Mouse (Mus musculus): ENCODE results near the gene Hrh2. TPM values are rescaled to one million over a fixed set of nuclear protein-coding genes. Genes with fewer than 3 reads are reported as not detected.

Gene Hrh2
- polyA plus RNA-seq (2015; fragmentation: Nextera tagmentation; extraction: Ambion mirVana) = 0.08 TPM in 1 of 2 replicates, not detected in the other

DNA sequence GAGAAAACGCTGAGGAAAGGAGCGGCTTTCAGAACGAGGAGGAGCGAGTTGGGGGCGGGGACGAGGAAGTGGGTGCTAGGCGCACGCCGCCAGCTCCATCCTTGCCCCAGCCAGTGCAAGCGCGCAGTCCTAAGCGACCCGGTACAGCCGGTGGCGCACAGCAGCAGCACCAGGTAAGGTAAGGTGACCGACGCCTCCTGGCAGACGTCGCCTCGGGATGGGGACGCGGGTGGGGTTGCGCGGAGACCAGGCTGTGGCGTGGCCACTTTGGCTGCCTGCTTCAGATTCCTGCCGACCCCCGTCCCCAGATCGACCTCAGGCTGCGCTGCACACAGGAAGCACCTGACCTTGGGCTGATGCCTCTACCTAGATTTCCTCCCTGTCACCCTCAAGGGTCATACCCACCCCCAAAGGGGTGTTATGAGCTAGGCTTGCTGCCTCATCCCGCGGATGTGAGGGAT, at the start of gene Hrh2:
Gene Hrh2 (plus strand): TSS at position 109 of the 461 bp plus-strand sequence.
- under 1% methylated on average over 30 of the region's 31 CpGs for WGBS
- H3K27me3 ChIP-seq = peaks cover 45% of the 10 kb centered on the region
- no peak for ATAC-seq (ENCODE audit: insufficient number of reproducible peaks, insufficient read depth, low FRiP score, low TSS enrichment, low read depth)

DNA sequence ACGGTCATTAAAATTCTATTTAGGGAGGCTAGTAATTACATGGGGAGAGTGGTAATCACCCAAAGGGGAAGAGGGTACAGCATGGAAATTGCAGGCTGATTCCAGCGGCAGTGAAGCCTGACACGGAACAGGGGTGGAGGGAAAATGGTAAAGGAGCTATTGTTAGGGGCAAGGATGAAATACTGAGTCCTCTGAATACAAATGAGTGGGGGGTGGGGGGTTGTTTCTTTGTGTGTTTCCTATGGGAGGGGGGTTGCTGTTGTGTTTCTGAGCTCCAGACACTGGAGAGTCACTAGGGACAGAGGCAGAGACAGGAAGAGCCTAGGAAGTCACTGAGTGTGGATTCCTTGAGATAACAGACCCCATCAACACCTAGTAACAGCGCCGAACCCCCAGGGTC, 48.1 kb upstream of the Hrh2 start:
- 36% methylated on average over 5 of the region's 5 CpGs for WGBS

More for the DNA sequence above, at the start of gene Hrh2:
- H3K4me2 ChIP-seq = peak within 1 kb of the TSS; percentile 72
- H3K4me1 ChIP-seq = peaks cover 9% of the 10 kb centered on the region
- no peaks in the 10 kb centered on the region for H3K9me3 ChIP-seq
- H3K27ac ChIP-seq = no peak within 1 kb of the TSS
- H3K4me3 ChIP-seq = peak within 1 kb of the TSS; percentile 40
- H3K9ac ChIP-seq = peak within 1 kb of the TSS; percentile 57
- no peaks in the 10 kb centered on the region for H3K36me3 ChIP-seq

DNA sequence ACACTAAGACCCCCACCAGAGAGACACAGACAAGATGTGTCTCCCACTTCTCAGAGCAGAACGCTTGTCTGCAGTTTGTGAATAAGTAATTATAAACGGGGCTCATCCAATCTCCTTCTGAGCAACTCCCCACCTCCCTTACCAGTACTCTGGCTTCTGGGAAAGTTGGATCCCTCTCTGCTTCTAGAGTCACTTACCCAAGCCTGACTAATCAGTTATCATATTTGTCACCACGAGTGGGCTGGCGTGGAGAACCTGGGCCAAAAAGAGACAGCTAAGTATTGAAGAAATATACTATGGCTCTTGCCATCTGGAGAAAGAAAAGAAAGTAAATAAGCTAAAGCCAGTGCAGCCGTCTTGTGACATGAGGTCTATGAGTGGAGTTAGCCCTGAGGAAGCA, 47.3 kb upstream of the Hrh2 start:
- peaks cover 5% of the 10 kb centered on the region; the same call in 1 of the 2 replicates for H3K27me3 ChIP-seq
- 71% methylated on average over 5 of the region's 5 CpGs for WGBS
- no peaks in the 10 kb centered on the region for H3K4me1 ChIP-seq
- H3K27ac ChIP-seq = no peak overlapping the region
- no peak for ATAC-seq (ENCODE audit: insufficient number of reproducible peaks, insufficient read depth, low FRiP score, low TSS enrichment, low read depth)
- no peak overlapping the region for H3K9ac ChIP-seq
- H3K4me3 ChIP-seq = no peak overlapping the region
- no peak overlapping the region for H3K4me2 ChIP-seq
- no peaks in the 10 kb centered on the region for H3K36me3 ChIP-seq
- no peaks in the 10 kb centered on the region for H3K9me3 ChIP-seq

More for the DNA sequence above, 48.1 kb upstream of the Hrh2 start:
- Histone ChIP-seq H3K36me3 (no peaks in the 10 kb centered on the region), H3K27ac (no peak overlapping the region), H3K4me2 (no peak overlapping the region), H3K9ac (no peak overlapping the region), H3K4me3 (no peak overlapping the region), H3K9me3 (no peaks in the 10 kb centered on the region), H3K4me1 (no peaks in the 10 kb centered on the region), H3K27me3 (0 out of 2 replicates have a peak, but pooled peaks cover 2% of the 10 kb centered on the region)
- ATAC-seq (ENCODE audit: insufficient number of reproducible peaks, insufficient read depth, low FRiP score, low TSS enrichment, low read depth) = no peak

DNA sequence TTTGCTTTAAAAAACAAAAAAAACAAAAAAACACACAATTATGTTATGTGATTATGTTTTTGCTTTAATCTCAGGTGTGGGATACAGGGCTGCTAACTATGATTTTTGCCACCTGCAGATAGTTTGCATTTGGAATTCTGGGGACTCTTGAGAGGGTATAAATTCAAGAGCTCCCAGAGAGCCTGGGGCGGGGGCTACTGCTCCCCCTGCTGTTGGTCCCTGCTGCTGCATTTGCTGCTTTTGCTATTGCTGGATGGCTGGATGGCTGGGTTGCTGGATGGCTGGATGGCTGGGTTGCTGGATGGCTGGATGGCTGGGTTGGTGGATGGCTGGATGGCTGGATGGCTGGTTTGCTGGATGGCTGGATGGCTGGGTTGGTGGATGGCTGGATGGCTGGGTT, 44.6 kb upstream of the Hrh2 start:
- 68% methylated on average over 1 of the region's 1 CpGs for WGBS
- no peak overlapping the region for H3K9ac ChIP-seq

DNA sequence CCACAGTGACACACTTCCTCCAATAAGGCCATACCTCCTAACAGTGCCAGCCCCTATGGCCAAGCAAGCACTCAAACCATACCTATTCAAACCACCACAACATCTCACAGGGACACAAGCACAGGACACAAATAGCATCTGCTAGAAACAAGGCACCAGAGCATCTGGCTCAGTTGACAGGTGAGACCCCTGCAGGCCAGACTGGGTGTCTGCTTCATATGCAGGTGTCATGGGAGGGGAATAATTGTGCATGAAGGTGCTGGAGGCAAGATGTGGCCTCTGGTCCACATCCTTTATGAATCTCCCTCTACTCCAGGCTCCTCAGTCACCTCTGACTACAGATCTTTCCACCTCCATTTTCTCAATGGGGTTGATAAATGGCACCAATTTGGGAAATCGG, 39.5 kb upstream of the Hrh2 start:
- 93% methylated on average over 1 of the region's 1 CpGs for WGBS
- no peak overlapping the region for H3K9ac ChIP-seq
- no peaks in the 10 kb centered on the region for H3K4me1 ChIP-seq
- no peak overlapping the region for H3K4me2 ChIP-seq
- H3K4me3 ChIP-seq = no peak overlapping the region
- H3K27me3 ChIP-seq = peaks cover 7% of the 10 kb centered on the region; the same call in 1 of the 2 replicates
- ATAC-seq (ENCODE audit: insufficient number of reproducible peaks, insufficient read depth, low FRiP score, low TSS enrichment, low read depth) = no peak
- H3K36me3 ChIP-seq = no peaks in the 10 kb centered on the region
- no peaks in the 10 kb centered on the region for H3K9me3 ChIP-seq
- no peak overlapping the region for H3K27ac ChIP-seq

More for the DNA sequence above, 44.6 kb upstream of the Hrh2 start:
- no peak for ATAC-seq (ENCODE audit: insufficient number of reproducible peaks, insufficient read depth, low FRiP score, low TSS enrichment, low read depth)
- no peaks in the 10 kb centered on the region for H3K4me1 ChIP-seq
- H3K4me3 ChIP-seq = no peak overlapping the region
- peaks cover 7% of the 10 kb centered on the region; the same call in 1 of the 2 replicates for H3K27me3 ChIP-seq
- H3K9me3 ChIP-seq = no peaks in the 10 kb centered on the region
- H3K4me2 ChIP-seq = no peak overlapping the region
- H3K36me3 ChIP-seq = no peaks in the 10 kb centered on the region
- H3K27ac ChIP-seq = no peak overlapping the region

DNA sequence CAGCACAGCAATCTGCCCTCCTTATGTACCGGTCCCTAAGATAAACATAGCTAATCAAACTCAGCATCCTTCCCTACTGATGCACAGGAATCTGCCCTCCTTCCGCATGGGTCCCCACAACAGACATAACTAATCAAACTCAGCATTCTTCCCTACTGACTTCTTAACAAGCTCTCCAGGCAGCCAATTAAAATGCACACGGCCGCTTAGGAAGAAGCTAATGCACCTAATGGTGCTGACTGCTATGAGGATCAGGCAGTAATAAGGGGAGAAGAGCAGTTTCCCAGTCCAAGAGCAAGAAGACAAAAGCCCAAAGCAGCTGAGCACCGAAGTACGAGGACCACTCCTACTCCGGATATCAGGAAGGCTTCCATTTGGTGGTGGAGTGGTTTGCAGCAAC, 39.0 kb upstream of the Hrh2 start:
- Histone ChIP-seq H3K27ac (no peak overlapping the region), H3K9ac (no peak overlapping the region), H3K4me3 (no peak overlapping the region), H3K9me3 (no peaks in the 10 kb centered on the region), H3K4me1 (0 out of 2 replicates have a peak, but pooled peaks cover 3% of the 10 kb centered on the region), H3K36me3 (no peaks in the 10 kb centered on the region), H3K4me2 (no peak overlapping the region), H3K27me3 (peaks cover 7% of the 10 kb centered on the region; the same call in 1 of the 2 replicates)
- no peak for ATAC-seq (ENCODE audit: insufficient number of reproducible peaks, insufficient read depth, low FRiP score, low TSS enrichment, low read depth)
- WGBS = 52% methylated on average over 7 of the region's 7 CpGs

DNA sequence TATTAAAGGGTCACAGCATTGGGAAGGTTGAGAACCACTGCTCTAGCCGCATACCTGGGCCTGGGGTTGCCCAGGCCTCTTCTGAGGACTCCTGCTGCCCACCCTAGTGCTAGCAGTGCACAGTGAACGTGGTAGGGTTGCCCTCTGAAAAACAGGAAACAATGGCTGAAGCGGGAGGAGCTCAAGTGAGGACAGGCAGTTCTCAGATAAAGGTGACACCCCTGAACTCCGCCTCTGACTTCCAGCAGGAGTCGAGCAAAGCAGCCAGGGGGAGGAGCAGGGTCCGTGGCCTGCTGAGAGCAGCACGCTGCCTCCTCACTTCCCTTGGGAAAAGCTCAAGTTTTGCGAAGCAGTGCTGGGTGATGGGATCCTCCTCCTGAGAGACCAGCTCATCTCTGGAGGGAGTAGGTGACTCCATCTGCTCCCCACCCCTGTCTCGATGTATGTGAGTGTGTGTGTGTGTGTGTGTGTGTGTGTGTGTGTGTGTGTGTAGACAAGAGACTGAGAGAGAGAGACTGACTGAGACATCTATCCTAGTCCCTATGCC, 38.2 kb upstream of the Hrh2 start:
- H3K4me3 ChIP-seq = no peak overlapping the region
- H3K4me1 ChIP-seq = 0 out of 2 replicates have a peak, but pooled peaks cover 4% of the 10 kb centered on the region
- H3K27me3 ChIP-seq = peaks cover 5% of the 10 kb centered on the region; the same call in 1 of the 2 replicates
- H3K9ac ChIP-seq = no peak overlapping the region
- ATAC-seq (ENCODE audit: insufficient number of reproducible peaks, insufficient read depth, low FRiP score, low TSS enrichment, low read depth) = no peak
- H3K9me3 ChIP-seq = no peaks in the 10 kb centered on the region
- H3K27ac ChIP-seq = no peak overlapping the region
- H3K36me3 ChIP-seq = no peaks in the 10 kb centered on the region
- no peak overlapping the region for H3K4me2 ChIP-seq
- WGBS = 37% methylated on average over 9 of the region's 9 CpGs

DNA sequence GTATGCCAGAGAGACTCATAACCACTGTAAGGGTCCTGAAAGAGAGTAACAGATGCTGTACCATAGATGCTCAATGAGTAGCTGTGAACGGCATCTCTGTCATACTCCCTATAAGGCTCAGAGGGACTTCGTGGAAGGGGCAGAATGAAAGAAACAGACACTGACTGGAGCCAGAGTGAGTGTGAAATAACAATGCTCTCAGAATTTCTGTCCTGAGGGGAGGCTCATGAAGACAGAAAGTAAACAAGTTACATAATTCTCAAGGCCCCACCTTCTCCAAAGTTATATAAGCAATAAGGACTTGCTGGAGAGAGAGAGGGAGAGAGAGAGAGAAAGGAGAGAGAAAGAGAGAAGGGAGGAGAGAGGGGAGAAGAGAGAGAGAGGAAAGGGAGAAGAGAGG, 36.1 kb upstream of the Hrh2 start:
- WGBS = 80% methylated on average over 2 of the region's 2 CpGs
- no peaks in the 10 kb centered on the region for H3K36me3 ChIP-seq
- no peaks in the 10 kb centered on the region for H3K9me3 ChIP-seq
- no peaks in the 10 kb centered on the region for H3K27me3 ChIP-seq
- H3K4me2 ChIP-seq = no peak overlapping the region
- peaks cover 11% of the 10 kb centered on the region; the same call in 1 of the 2 replicates for H3K4me1 ChIP-seq
- no peak for ATAC-seq (ENCODE audit: insufficient number of reproducible peaks, insufficient read depth, low FRiP score, low TSS enrichment, low read depth)
- H3K9ac ChIP-seq = no peak overlapping the region
- no peak overlapping the region for H3K27ac ChIP-seq
- no peak overlapping the region for H3K4me3 ChIP-seq

DNA sequence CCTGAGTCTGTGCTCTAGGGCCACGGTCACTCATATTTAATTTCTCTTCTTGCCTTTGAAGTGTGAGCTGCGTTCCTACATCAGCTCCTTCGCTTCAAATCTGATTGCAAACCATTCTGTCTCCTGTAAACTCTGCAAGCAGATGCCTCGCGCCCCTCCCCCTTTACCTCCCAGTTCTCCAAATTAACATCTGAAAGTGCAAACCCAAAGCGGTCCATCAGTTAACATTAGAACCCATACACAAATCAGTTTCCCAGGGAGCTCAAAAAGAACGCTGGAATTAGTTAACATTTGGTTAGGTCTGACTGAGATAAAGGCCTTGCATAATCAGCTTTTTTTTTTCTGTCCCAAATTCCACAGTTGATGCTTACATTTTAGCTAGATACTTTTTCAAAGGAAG, 32.7 kb upstream of the Hrh2 start:
- no peak overlapping the region for H3K27ac ChIP-seq
- no peak for ATAC-seq (ENCODE audit: insufficient number of reproducible peaks, insufficient read depth, low FRiP score, low TSS enrichment, low read depth)
- WGBS = 7% methylated on average over 7 of the region's 7 CpGs
- H3K9ac ChIP-seq = no peak overlapping the region
- H3K4me2 ChIP-seq = no peak overlapping the region
- peaks cover 21% of the 10 kb centered on the region for H3K4me1 ChIP-seq
- H3K36me3 ChIP-seq = no peaks in the 10 kb centered on the region
- H3K4me3 ChIP-seq = no peak overlapping the region
- H3K9me3 ChIP-seq = no peaks in the 10 kb centered on the region
- no peaks in the 10 kb centered on the region; the same call in 1 of the 2 replicates for H3K27me3 ChIP-seq

DNA sequence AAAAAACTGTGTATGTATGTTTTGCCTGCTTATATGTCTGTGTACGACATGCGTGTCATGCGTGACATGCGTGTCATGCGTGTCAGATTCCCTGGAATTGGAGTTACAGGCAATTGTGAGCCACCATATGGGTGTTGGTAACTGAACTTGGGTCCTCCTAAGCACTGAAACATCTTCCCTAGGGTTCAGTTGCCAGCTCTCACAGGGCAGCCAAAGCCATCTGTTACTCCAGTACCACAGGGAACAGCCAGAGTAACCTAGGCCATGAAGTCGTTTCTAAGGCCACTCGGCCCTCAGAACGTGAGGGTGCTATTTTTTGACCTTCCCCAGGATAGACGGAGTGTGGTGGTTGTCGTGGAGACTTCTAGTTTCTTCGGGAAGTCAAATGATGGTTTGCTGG, 32.2 kb upstream of the Hrh2 start:
- WGBS = 56% methylated on average over 11 of the region's 11 CpGs
- Histone ChIP-seq H3K27me3 (no peaks in the 10 kb centered on the region; the same call in 1 of the 2 replicates), H3K4me1 (peaks cover 21% of the 10 kb centered on the region), H3K9me3 (no peaks in the 10 kb centered on the region), H3K36me3 (no peaks in the 10 kb centered on the region), H3K27ac (no peak overlapping the region), H3K4me3 (no peak overlapping the region), H3K9ac (no peak overlapping the region), H3K4me2 (no peak overlapping the region)
- no peak for ATAC-seq (ENCODE audit: insufficient number of reproducible peaks, insufficient read depth, low FRiP score, low TSS enrichment, low read depth)

DNA sequence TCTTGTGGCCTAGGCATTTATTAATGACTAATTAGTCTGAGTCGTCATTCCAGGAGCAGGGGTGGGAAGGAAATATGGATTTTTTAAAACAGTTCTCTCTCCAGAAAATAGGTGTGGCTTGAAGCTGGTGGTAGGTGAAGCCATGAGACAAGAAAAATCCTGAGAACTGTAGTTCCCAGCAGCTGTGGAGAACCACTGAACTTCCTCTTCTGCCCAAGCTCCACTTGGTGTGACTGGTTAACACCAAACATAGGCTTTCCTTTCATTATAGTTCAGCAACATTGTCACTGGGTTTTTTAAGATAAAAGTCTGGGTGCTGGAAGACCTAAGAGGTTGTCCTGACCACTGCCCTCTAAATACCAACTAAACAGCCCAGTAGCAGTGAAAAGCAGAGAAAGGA, 31.4 kb upstream of the Hrh2 start:
- 34% methylated on average over 1 of the region's 1 CpGs for WGBS

DNA sequence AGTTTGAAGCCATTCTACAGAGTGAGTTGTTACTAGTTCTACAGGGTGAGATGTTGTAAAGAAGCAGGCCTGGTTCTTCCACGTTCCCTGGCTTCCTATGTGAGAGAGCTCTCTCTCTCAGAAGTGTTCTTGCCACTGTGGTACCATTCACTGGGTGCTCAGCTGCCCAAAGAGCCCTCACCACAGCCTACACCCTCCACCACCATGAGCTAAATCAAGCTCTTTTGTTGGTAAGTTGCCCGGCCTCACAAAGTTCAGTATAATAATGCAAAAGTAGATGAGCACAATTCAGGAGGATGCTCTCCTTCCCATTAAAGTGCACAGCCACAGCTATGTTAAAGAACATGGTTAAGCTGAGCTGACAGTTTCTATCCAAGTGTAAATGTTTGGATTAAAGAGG, 30.4 kb upstream of the Hrh2 start:
- WGBS = 89% methylated on average over 2 of the region's 2 CpGs
- no peak overlapping the region for H3K4me2 ChIP-seq
- H3K27me3 ChIP-seq = no peaks in the 10 kb centered on the region; the same call in 1 of the 2 replicates
- no peaks in the 10 kb centered on the region for H3K36me3 ChIP-seq
- no peak overlapping the region for H3K27ac ChIP-seq
- H3K9me3 ChIP-seq = no peaks in the 10 kb centered on the region
- H3K9ac ChIP-seq = no peak overlapping the region
- no peak overlapping the region for H3K4me3 ChIP-seq
- peaks cover 31% of the 10 kb centered on the region for H3K4me1 ChIP-seq
- ATAC-seq (ENCODE audit: insufficient number of reproducible peaks, insufficient read depth, low FRiP score, low TSS enrichment, low read depth) = no peak

More for the DNA sequence above, 31.4 kb upstream of the Hrh2 start:
- ATAC-seq (ENCODE audit: insufficient number of reproducible peaks, insufficient read depth, low FRiP score, low TSS enrichment, low read depth) = no peak
- Histone ChIP-seq H3K4me3 (no peak overlapping the region), H3K4me2 (no peak overlapping the region), H3K27ac (no peak overlapping the region), H3K27me3 (no peaks in the 10 kb centered on the region; the same call in 1 of the 2 replicates), H3K4me1 (peaks cover 28% of the 10 kb centered on the region), H3K36me3 (no peaks in the 10 kb centered on the region), H3K9ac (no peak overlapping the region), H3K9me3 (no peaks in the 10 kb centered on the region)

All from embryonic facial prominence, embryonic 13.5 days (tissue).